Mouse (Mus musculus) stomach, embryonic 16.5 days (tissue): ENCODE data around the gene D130043K22Rik. TPM values are rescaled to one million over a fixed set of nuclear protein-coding genes. Genes with fewer than 3 reads are reported as not detected.

ENCODE experiments used
- ATAC-seq: fragments of 200-750 bp; cut with Nextera tagmentation; 2 replicates; pipeline ENCODE4 v1.8.0; 2017; ENCODE audit warnings: moderate number of reproducible peaks, moderate TSS enrichment; ENCODE audit not compliant: insufficient read depth, low FRiP score
- H3K27ac ChIP-seq: fragments of 300-500 bp; sonication (generic); 2 replicates; pipeline ENCODE4 v1.5.1; 2014; ENCODE audit warnings: low read length
- H3K27me3 ChIP-seq: fragments of 300-500 bp; sonication (generic); 2 replicates; pipeline ENCODE4 v1.6.1; 2014; ENCODE audit warnings: low read length, control low read depth, mixed read lengths; ENCODE audit not compliant: control insufficient read depth, insufficient read depth
- H3K36me3 ChIP-seq: fragments of 300-500 bp; sonication (generic); 2 replicates; pipeline ENCODE4 v1.6.1; 2014; ENCODE audit warnings: low read length; ENCODE audit not compliant: control insufficient read depth, insufficient read depth
- H3K4me1 ChIP-seq: fragments of 300-500 bp; sonication (generic); 2 replicates; pipeline ENCODE4 v1.6.1; 2014; ENCODE audit warnings: low read length, control low read depth, mixed read lengths; ENCODE audit not compliant: control insufficient read depth, insufficient read depth
- H3K4me2 ChIP-seq: fragments of 300-500 bp; sonication (generic); 2 replicates; pipeline ENCODE4 v1.6.1; 2014; ENCODE audit warnings: low read depth, low read length, mixed read lengths
- H3K4me3 ChIP-seq: fragments of 300-500 bp; sonication (generic); replicated peaks from 2 replicates; pipeline ENCODE4 v1.5.1; 2014; ENCODE audit warnings: mild to moderate bottlenecking, low read length
- H3K9ac ChIP-seq: fragments of 300-500 bp; sonication (generic); 2 replicates; pipeline ENCODE4 v1.6.1; 2014; ENCODE audit warnings: low read length
- H3K9me3 ChIP-seq: fragments of 300-500 bp; sonication (generic); replicated peaks from 2 replicates; pipeline ENCODE4 v1.6.1; 2016; ENCODE audit warnings: low read length, control low read depth; ENCODE audit not compliant: control insufficient read depth
- WGBS: fragments of 180-500 bp; shearing (Covaris S2); extraction: QIAGEN DNeasy Blood & Tissue Kit; methylation state at CpG from one replicate; pipeline ENCODE4 v1.1.7; 2014; 5-methylcytosine and 5-hydroxymethylcytosine counted together
- polyA plus RNA-seq: library from polyadenylated mRNA; unstranded; fragments of >200 nt; fragmentation: Nextera tagmentation; extraction: Ambion mirVana; gene quantifications from 2 replicates; pipeline ENCODE4 v1.2.1, GENCODE M21; 2015

The D130043K22Rik gene
- polyA plus RNA-seq, 1 experiment from 2014 or later = 0.63 TPM

DNA sequence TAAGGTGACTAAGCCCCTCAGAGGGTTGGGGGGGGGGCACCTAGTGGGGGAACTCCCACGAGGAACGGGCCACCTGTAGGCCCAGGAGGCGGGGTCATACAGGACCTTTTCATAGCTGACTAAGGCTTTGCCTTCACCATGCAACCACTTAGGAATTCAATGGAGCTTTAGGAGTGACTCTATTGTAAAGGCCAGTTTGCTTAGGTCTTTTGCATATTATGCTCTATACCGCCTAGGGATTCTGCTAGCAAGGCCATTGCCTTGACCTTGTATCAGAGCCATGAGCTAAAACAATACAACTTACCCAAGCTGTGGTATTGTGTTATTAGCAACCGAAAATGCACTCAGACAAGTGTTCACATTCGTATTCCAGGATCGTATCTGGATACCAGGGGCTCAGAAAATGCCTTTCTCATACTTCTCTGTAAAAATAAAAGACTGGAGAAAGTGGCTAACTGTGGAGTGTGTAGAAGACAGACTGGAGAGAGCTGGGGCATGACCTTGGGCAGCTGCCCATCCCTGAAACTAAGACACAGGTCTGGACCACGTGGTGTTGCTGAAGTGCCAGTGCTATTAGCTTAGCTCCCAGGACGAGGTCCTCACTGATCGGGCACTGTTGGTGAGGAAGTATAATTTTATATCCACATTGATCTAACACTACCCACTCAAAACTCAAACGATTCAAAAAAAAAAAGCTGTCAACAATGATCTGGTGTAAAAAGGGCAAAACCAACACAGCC is 62.1 kb downstream of the D130043K22Rik start:
- H3K4me3 ChIP-seq = no peak overlapping the region
- ATAC-seq = no peak
- H3K9me3 ChIP-seq = no peaks in the 10 kb centered on the region
- H3K27me3 ChIP-seq = no peaks in the 10 kb centered on the region
- no peak overlapping the region for H3K27ac ChIP-seq
- no peaks in the 10 kb centered on the region for H3K36me3 ChIP-seq
- H3K4me2 ChIP-seq = no peak overlapping the region
- no peak overlapping the region for H3K9ac ChIP-seq
- 79% methylated on average over 11 of the region's 11 CpGs for WGBS
- no peaks in the 10 kb centered on the region for H3K4me1 ChIP-seq

DNA sequence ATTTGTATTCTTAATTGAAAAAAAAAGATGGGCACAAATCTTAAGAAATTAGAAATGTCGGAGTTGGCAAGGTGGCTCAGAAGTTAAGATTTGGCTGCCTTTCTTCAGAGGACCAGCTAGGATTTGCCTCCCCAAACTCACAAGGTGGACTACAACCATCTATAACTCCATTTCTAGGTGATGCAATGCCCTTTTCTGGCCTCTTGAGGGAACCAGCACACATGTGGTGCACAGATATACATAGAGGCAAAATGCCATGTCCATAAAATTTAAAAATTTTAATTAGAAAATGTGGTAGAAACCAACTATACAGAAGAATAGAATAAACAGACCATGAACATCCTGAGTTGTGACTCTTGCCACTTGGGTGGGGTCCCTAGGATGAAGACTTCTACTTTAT is 64.2 kb downstream of the D130043K22Rik start:
- no peak for ATAC-seq
- WGBS = 96% methylated on average over 1 of the region's 1 CpGs
- no peak overlapping the region for H3K9ac ChIP-seq
- H3K36me3 ChIP-seq = no peaks in the 10 kb centered on the region
- H3K4me1 ChIP-seq = no peaks in the 10 kb centered on the region
- H3K27ac ChIP-seq = no peak overlapping the region
- no peaks in the 10 kb centered on the region for H3K27me3 ChIP-seq
- no peaks in the 10 kb centered on the region for H3K9me3 ChIP-seq
- no peak overlapping the region for H3K4me2 ChIP-seq
- H3K4me3 ChIP-seq = no peak overlapping the region

DNA sequence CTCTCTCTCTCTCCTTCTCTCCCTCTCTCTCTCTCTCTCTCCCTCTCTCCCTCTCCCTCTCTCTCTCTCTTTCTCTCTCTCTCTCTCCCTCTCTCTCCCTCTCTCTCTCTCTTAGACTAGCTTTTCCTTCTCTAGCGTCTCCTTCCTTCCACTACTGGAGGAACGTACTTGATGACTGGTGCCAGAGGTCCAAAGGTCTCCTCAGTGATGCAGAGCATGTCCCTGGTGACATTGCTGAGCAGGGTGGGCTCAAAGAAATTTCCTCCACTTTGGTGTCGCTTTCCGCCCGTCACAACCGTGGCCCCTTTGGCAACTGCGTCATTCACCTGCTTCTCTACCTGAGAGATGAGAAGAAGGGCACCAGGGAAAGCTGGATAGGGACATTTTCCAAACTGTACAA is 68.6 kb downstream of the D130043K22Rik start:
- no peaks in the 10 kb centered on the region for H3K4me1 ChIP-seq
- H3K4me2 ChIP-seq = no peak overlapping the region
- H3K36me3 ChIP-seq = peaks cover 4% of the 10 kb centered on the region; the same call in 1 of the 2 replicates
- H3K9ac ChIP-seq = no peak overlapping the region
- H3K9me3 ChIP-seq = no peaks in the 10 kb centered on the region
- H3K27ac ChIP-seq = no peak overlapping the region
- no peak overlapping the region for H3K4me3 ChIP-seq
- 90% methylated on average over 7 of the region's 7 CpGs for WGBS
- no peaks in the 10 kb centered on the region for H3K27me3 ChIP-seq
- ATAC-seq = no peak

DNA sequence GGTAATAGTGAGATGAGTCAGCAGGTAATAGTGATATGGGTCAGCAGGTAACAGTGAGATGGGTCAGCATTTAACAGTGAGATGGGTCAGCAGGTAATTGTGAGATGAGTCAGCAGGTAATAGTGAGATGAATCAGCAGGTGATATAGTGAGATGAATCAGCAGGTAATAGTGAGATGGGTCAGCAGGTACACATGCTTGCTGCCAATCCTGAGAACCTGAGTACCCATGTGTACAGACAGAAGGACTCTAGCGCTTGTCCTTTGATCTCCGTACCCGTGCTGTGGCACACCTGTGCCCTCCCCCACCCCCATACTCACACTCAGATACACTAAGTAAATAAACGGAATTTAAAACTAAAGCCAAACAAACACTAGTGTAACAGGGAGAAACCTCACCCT is 70.0 kb downstream of the D130043K22Rik start:
- WGBS = 75% methylated on average over 4 of the region's 4 CpGs
- H3K27me3 ChIP-seq = no peaks in the 10 kb centered on the region
- ATAC-seq = peak; percentile 50; the same call in 1 of the 2 replicates
- H3K36me3 ChIP-seq = peaks cover 4% of the 10 kb centered on the region; the same call in 1 of the 2 replicates
- no peak overlapping the region for H3K27ac ChIP-seq
- H3K9me3 ChIP-seq = no peaks in the 10 kb centered on the region
- H3K4me2 ChIP-seq = no peak overlapping the region
- no peak overlapping the region for H3K4me3 ChIP-seq
- H3K9ac ChIP-seq = no peak overlapping the region
- no peaks in the 10 kb centered on the region for H3K4me1 ChIP-seq

DNA sequence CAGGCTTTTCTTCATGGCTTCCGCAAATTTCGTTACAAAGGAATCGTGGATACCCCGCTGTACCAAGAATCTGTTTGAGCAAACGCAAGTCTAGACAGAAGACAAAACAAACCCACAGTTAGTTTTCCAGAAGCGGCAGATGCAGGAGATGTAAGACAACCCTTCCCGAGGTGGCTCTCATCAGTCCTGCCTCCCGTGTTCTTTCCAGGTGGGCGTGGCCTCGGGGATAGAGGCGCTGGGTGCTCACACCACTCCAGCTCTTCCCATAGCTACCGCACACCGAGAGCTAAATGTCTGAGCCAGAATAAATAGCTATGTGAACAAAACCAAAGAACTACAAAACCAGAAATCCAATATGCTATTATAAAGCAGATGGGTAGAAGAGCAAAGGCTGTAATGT is 70.9 kb downstream of the D130043K22Rik start:
- no peak overlapping the region for H3K27ac ChIP-seq
- no peak for ATAC-seq
- no peaks in the 10 kb centered on the region for H3K9me3 ChIP-seq
- no peaks in the 10 kb centered on the region for H3K27me3 ChIP-seq
- H3K4me1 ChIP-seq = no peaks in the 10 kb centered on the region
- no peak overlapping the region for H3K9ac ChIP-seq
- H3K36me3 ChIP-seq = peaks cover 4% of the 10 kb centered on the region; the same call in 1 of the 2 replicates
- 69% methylated on average over 13 of the region's 13 CpGs for WGBS
- H3K4me2 ChIP-seq = no peak overlapping the region
- no peak overlapping the region for H3K4me3 ChIP-seq

DNA sequence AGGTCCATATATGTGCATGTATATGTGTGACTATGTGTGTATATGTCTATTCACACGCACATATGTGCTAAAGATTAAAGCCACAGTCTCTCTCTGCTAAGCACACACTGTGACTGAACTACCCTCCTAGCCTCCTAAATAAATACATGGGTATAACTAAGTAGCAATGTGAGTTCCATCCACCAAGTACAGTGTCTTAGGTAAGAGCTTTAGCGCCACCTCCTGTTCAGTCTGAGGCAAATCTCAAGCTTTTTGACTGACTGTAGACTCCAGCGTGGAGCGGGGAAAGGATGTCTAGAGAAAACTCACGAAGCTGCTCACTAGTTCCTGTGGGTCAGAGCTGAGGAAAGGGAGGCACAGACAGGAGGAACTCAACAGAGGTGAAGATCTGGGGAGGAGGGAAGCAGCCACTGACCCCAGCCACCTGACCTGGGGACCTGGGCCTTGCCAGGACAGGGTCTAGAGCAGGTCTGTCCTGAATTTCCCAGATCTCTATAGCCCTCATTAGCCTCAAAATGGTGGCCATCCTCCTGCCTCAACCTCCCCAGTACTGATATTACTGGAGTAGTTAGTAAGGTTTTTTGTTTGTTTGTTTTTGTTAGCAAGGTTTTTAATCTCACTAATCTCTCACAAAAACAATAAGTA is 75.5 kb downstream of the D130043K22Rik start:
- Histone ChIP-seq H3K27me3 (no peaks in the 10 kb centered on the region), H3K4me1 (no peaks in the 10 kb centered on the region), H3K4me2 (no peak overlapping the region), H3K9me3 (no peaks in the 10 kb centered on the region), H3K36me3 (peaks cover 4% of the 10 kb centered on the region; the same call in 1 of the 2 replicates), H3K27ac (no peak overlapping the region), H3K9ac (no peak overlapping the region), H3K4me3 (no peak overlapping the region)
- ATAC-seq = peak; percentile 71; the same call in 1 of the 2 replicates
- WGBS = 28% methylated on average over 5 of the region's 5 CpGs

DNA sequence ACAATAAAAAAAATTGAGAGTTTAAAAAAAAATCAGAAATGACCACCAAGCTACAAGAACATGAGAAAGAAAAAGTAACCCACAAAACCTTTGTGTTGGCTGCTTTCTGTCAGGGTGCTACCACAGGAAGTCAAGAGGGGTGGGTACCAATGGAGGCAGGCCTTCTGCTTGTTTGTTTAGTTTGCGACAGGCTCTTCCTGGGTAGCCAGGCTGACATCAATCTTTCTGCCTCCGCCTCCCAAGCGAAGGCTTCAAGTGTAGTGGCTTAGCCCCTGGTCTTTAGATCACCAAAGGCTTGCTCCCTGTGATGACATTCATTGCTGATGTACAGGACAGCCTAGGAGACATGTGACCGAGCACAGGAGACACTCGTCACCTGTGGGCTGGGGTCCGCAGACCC is 76.3 kb downstream of the D130043K22Rik start:
- Histone ChIP-seq H3K4me1 (no peaks in the 10 kb centered on the region), H3K4me2 (no peak overlapping the region), H3K9me3 (no peaks in the 10 kb centered on the region), H3K4me3 (no peak overlapping the region), H3K36me3 (peaks cover 4% of the 10 kb centered on the region; the same call in 1 of the 2 replicates), H3K9ac (no peak overlapping the region), H3K27me3 (no peaks in the 10 kb centered on the region), H3K27ac (no peak overlapping the region)
- no peak for ATAC-seq
- WGBS = 60% methylated on average over 6 of the region's 6 CpGs

DNA sequence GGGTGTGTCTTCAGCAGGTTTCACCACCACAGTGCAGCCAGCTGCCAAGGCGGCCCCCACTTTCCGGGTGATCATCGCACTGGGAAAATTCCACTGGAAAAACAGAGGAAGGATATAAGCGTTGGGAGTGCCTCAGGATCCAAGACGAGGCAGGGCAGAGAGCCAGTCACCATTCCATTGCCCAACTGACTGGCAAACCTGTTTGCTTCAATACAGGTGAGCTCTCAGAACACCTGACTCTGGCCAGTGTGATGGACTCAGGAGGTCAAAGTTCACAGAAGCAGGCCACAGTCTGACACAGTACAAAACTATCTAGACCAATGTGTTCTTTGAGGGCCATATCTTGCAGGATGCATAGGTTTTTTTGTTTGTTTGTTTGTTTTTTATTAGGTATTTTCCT is 79.1 kb downstream of the D130043K22Rik start:
- H3K4me3 ChIP-seq = no peak overlapping the region
- no peak overlapping the region for H3K4me2 ChIP-seq
- H3K4me1 ChIP-seq = no peaks in the 10 kb centered on the region
- no peaks in the 10 kb centered on the region for H3K27me3 ChIP-seq
- no peak overlapping the region for H3K27ac ChIP-seq
- ATAC-seq = no peak
- H3K36me3 ChIP-seq = no peaks in the 10 kb centered on the region
- WGBS = 83% methylated on average over 5 of the region's 5 CpGs
- H3K9ac ChIP-seq = no peak overlapping the region
- H3K9me3 ChIP-seq = no peaks in the 10 kb centered on the region

DNA sequence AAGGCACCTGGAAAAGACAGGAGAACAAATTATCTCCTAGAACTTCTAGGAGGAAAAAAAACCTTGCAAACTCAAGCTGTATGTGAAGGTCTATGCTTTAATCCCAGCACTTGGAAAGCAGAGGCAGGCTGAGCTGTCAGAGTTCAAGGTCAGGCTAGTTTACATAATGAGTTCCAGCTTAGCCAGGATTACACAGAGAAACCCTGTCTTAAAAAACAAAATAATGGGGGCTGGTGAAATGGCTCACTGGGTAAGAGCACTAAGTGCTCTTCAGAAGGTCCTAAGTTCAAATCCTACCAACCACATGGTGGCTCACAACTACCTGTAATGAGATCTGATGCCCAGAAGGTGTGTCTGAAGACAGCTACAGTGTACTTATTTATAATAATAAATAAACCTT is 85.7 kb downstream of the D130043K22Rik start:
- H3K36me3 ChIP-seq = 0 out of 2 replicates have a peak, but pooled peaks cover 2% of the 10 kb centered on the region
- no peak overlapping the region for H3K27ac ChIP-seq
- H3K9me3 ChIP-seq = peaks cover 5% of the 10 kb centered on the region; the same call in 1 of the 2 replicates
- no peak overlapping the region for H3K4me2 ChIP-seq
- no peaks in the 10 kb centered on the region for H3K4me1 ChIP-seq
- no peak for ATAC-seq
- no peak overlapping the region for H3K4me3 ChIP-seq
- no peak overlapping the region for H3K9ac ChIP-seq
- H3K27me3 ChIP-seq = no peaks in the 10 kb centered on the region
